Mouse (Mus musculus): ENCODE results near the gene Tmem131l. TPM values are rescaled to one million over a fixed set of nuclear protein-coding genes. Genes with fewer than 3 reads are reported as not detected.

The Tmem131l gene
- polyA plus RNA-seq, 1 experiment: 16.3 TPM

GRCm38 (mm10) chr3:83997036-83997435 lies 42.9 kb downstream of the Tmem131l start:
- H3K27ac ChIP-seq (ENCODE audit: insufficient read depth, low read length): no peak overlapping the region
- H3K4me3 ChIP-seq (ENCODE audit: insufficient read depth, low read length): no peak overlapping the region
- no peaks in the 10 kb centered on the region for H3K4me1 ChIP-seq (ENCODE audit: control insufficient read depth, insufficient read depth, low read length)

GRCm38 (mm10) chr3:83996086-83996485 lies 43.9 kb downstream of the Tmem131l start:
- no peak overlapping the region for H3K4me3 ChIP-seq (ENCODE audit: insufficient read depth, low read length)
- TF ChIP-seq CTCF (IDR thresholded peaks at IDR 0.05; ENCODE audit: extremely low read depth, insufficient read depth, low read length): no peak
- no peak for TF ChIP-seq POLR2A (IDR thresholded peaks at IDR 0.05; ENCODE audit: extremely low read depth, insufficient read depth, low read length)
- no peak overlapping the region for H3K27ac ChIP-seq (ENCODE audit: insufficient read depth, low read length)
- H3K4me1 ChIP-seq (ENCODE audit: control insufficient read depth, insufficient read depth, low read length): no peaks in the 10 kb centered on the region

More at GRCm38 (mm10) chr3:83997036-83997435, 42.9 kb downstream of the Tmem131l start:
- TF ChIP-seq CTCF (IDR thresholded peaks at IDR 0.05; ENCODE audit: extremely low read depth, insufficient read depth, low read length) (no peak), POLR2A (IDR thresholded peaks at IDR 0.05; ENCODE audit: extremely low read depth, insufficient read depth, low read length) (no peak)

GRCm38 (mm10) chr3:83995254-83995830 lies 44.6 kb downstream of the Tmem131l start:
- Histone ChIP-seq H3K4me3 (ENCODE audit: insufficient read depth, low read length) (no peak overlapping the region), H3K27ac (ENCODE audit: insufficient read depth, low read length) (no peak overlapping the region), H3K4me1 (ENCODE audit: control insufficient read depth, insufficient read depth, low read length) (no peaks in the 10 kb centered on the region)
- no peak for TF ChIP-seq CTCF (IDR thresholded peaks at IDR 0.05; ENCODE audit: extremely low read depth, insufficient read depth, low read length)
- no peak for TF ChIP-seq POLR2A (IDR thresholded peaks at IDR 0.05; ENCODE audit: extremely low read depth, insufficient read depth, low read length)

- H3K4me3 ChIP-seq (ENCODE audit: insufficient read depth, low read length): no peak overlapping the region
- no peak overlapping the region for H3K27ac ChIP-seq (ENCODE audit: insufficient read depth, low read length)
- TF ChIP-seq POLR2A (IDR thresholded peaks at IDR 0.05; ENCODE audit: extremely low read depth, insufficient read depth, low read length): no peak
- H3K4me1 ChIP-seq (ENCODE audit: control insufficient read depth, insufficient read depth, low read length): no peaks in the 10 kb centered on the region
Observed at GRCm38 (mm10) chr3:83994217-83994839, 45.6 kb downstream of the Tmem131l start.

- TF ChIP-seq CTCF (IDR thresholded peaks at IDR 0.05; ENCODE audit: extremely low read depth, insufficient read depth, low read length) (no peak), POLR2A (IDR thresholded peaks at IDR 0.05; ENCODE audit: extremely low read depth, insufficient read depth, low read length) (no peak)
- H3K4me1 ChIP-seq (ENCODE audit: control insufficient read depth, insufficient read depth, low read length): peaks cover 1% of the 10 kb centered on the region; the same call in 1 of the 2 replicates
- no peak overlapping the region for H3K4me3 ChIP-seq (ENCODE audit: insufficient read depth, low read length)
- H3K27ac ChIP-seq (ENCODE audit: insufficient read depth, low read length): no peak overlapping the region
Observed at GRCm38 (mm10) chr3:83993089-83993516, 46.9 kb downstream of the Tmem131l start.

- TF ChIP-seq POLR2A (IDR thresholded peaks at IDR 0.05; ENCODE audit: extremely low read depth, insufficient read depth, low read length): no peak
- no peak for TF ChIP-seq CTCF (IDR thresholded peaks at IDR 0.05; ENCODE audit: extremely low read depth, insufficient read depth, low read length)
- H3K4me1 ChIP-seq (ENCODE audit: control insufficient read depth, insufficient read depth, low read length): peaks cover 1% of the 10 kb centered on the region; the same call in 1 of the 2 replicates
- no peak overlapping the region for H3K27ac ChIP-seq (ENCODE audit: insufficient read depth, low read length)
Observed at GRCm38 (mm10) chr3:83991691-83992524, 48.1 kb downstream of the Tmem131l start.

GRCm38 (mm10) chr3:83988214-83988613 lies 51.8 kb downstream of the Tmem131l start:
- Histone ChIP-seq H3K27ac (ENCODE audit: insufficient read depth, low read length) (no peak overlapping the region), H3K4me3 (ENCODE audit: insufficient read depth, low read length) (no peak overlapping the region), H3K4me1 (ENCODE audit: control insufficient read depth, insufficient read depth, low read length) (peaks cover 6% of the 10 kb centered on the region; the same call in 1 of the 2 replicates)
- TF ChIP-seq POLR2A (IDR thresholded peaks at IDR 0.05; ENCODE audit: extremely low read depth, insufficient read depth, low read length) (no peak), CTCF (IDR thresholded peaks at IDR 0.05; ENCODE audit: extremely low read depth, insufficient read depth, low read length) (no peak)

More at GRCm38 (mm10) chr3:83991691-83992524, 48.1 kb downstream of the Tmem131l start:
- H3K4me3 ChIP-seq (ENCODE audit: insufficient read depth, low read length): no peak overlapping the region

GRCm38 (mm10) chr3:83987533-83988112 lies 52.4 kb downstream of the Tmem131l start:
- Histone ChIP-seq H3K4me3 (ENCODE audit: insufficient read depth, low read length) (no peak overlapping the region), H3K27ac (ENCODE audit: insufficient read depth, low read length) (no peak overlapping the region), H3K4me1 (ENCODE audit: control insufficient read depth, insufficient read depth, low read length) (peaks cover 6% of the 10 kb centered on the region; the same call in 1 of the 2 replicates)
- no peak for TF ChIP-seq POLR2A (IDR thresholded peaks at IDR 0.05; ENCODE audit: extremely low read depth, insufficient read depth, low read length)
- no peak for TF ChIP-seq CTCF (IDR thresholded peaks at IDR 0.05; ENCODE audit: extremely low read depth, insufficient read depth, low read length)

- Histone ChIP-seq H3K4me1 (ENCODE audit: control insufficient read depth, insufficient read depth, low read length) (peaks cover 6% of the 10 kb centered on the region; the same call in 1 of the 2 replicates), H3K4me3 (ENCODE audit: insufficient read depth, low read length) (no peak overlapping the region), H3K27ac (ENCODE audit: insufficient read depth, low read length) (no peak overlapping the region)
- TF ChIP-seq POLR2A (IDR thresholded peaks at IDR 0.05; ENCODE audit: extremely low read depth, insufficient read depth, low read length) (no peak), CTCF (IDR thresholded peaks at IDR 0.05; ENCODE audit: extremely low read depth, insufficient read depth, low read length) (no peak)
Observed at GRCm38 (mm10) chr3:83986740-83987139, 53.2 kb downstream of the Tmem131l start.
